Mouse (Mus musculus) spleen, adult 2 months (tissue): ENCODE measurements around the gene Adad1. TPM values are rescaled to one million over a fixed set of nuclear protein-coding genes. Genes with fewer than 3 reads are reported as not detected.

Experiments used
- DNase-seq, 2 experiments: peaks; one replicate each; pipeline versions ENCODE4 v3.0.0 to v3.0.0-alpha.2; 2012 to 2021; ENCODE audit warnings: low spot score in 2 of 2, low read depth in 1 of 2
- H3K27ac ChIP-seq: fragments of 200-500 bp; 2 replicates; pipeline ENCODE4 v1.5.1; 2012; ENCODE audit warnings: low read length, inconsistent platforms; ENCODE audit not compliant: insufficient read depth
- H3K27me3 ChIP-seq: fragments of 200-500 bp; 2 replicates; pipeline ENCODE4 v1.6.1; 2012; ENCODE audit warnings: mild to moderate bottlenecking, moderate library complexity, low read length, inconsistent platforms; ENCODE audit not compliant: control insufficient read depth, insufficient read depth
- H3K36me3 ChIP-seq: fragments of 200-500 bp; 2 replicates; pipeline ENCODE4 v1.6.1; 2012; ENCODE audit warnings: mild to moderate bottlenecking, low read length, inconsistent platforms; ENCODE audit not compliant: control insufficient read depth, insufficient read depth
- H3K4me1 ChIP-seq: fragments of 200-500 bp; 2 replicates; pipeline ENCODE4 v1.6.1; 2011; ENCODE audit warnings: inconsistent platforms; ENCODE audit not compliant: control insufficient read depth, insufficient read depth, insufficient read length
- H3K4me3 ChIP-seq: fragments of 200-500 bp; 2 replicates; pipeline ENCODE4 v1.5.1; 2011; ENCODE audit warnings: mild to moderate bottlenecking, inconsistent platforms; ENCODE audit not compliant: insufficient read depth, insufficient read length; ENCODE audit errors: extremely low read depth
- CTCF ChIP-seq: fragments of 200-500 bp; IDR thresholded peaks from 2 replicates; pipeline ENCODE4 v1.5.1; 2011; ENCODE audit warnings: mild to moderate bottlenecking, inconsistent platforms; ENCODE audit not compliant: insufficient read depth, insufficient read length, insufficient replicate concordance; ENCODE audit errors: extremely low read depth
- POLR2A ChIP-seq: fragments of 200-500 bp; IDR thresholded peaks from 2 replicates; pipeline ENCODE4 v1.6.1; 2011; ENCODE audit warnings: low read depth, low read length, inconsistent platforms
- WGBS: fragments of 180-500 bp; shearing (Covaris S2); methylation state at CpG from one replicate; pipeline ENCODE4 v1.1.7; 2018; 5-methylcytosine and 5-hydroxymethylcytosine counted together
- polyA plus RNA-seq: library from polyadenylated mRNA; depleted of rRNA; stranded (reverse); fragments of >200 nt; gene quantifications from 2 replicates; pipeline ENCODE4 v1.2.3, GENCODE M21; 2012

Gene Adad1
- polyA plus RNA-seq, 1 experiment: not detected

- TF ChIP-seq CTCF (no peak), POLR2A (no peak)
- H3K27ac ChIP-seq: no peak overlapping the region
- no peaks in the 10 kb centered on the region for H3K27me3 ChIP-seq
- WGBS: 80% methylated on average over 2 of the region's 2 CpGs
- no peaks in the 10 kb centered on the region; the same call in 1 of the 2 replicates for H3K4me1 ChIP-seq
- no peak for DNase-seq
- no peaks in the 10 kb centered on the region for H3K36me3 ChIP-seq
- H3K4me3 ChIP-seq: no peak overlapping the region
Measured at GRCm38 (mm10) chr3:37141827-37142226, 78.5 kb downstream of the Adad1 start.

- Histone ChIP-seq H3K27ac (no peak overlapping the region), H3K4me1 (no peaks in the 10 kb centered on the region; the same call in 1 of the 2 replicates), H3K27me3 (no peaks in the 10 kb centered on the region), H3K36me3 (no peaks in the 10 kb centered on the region), H3K4me3 (no peak overlapping the region)
- no peak for DNase-seq
- 67% methylated on average over 1 of the region's 1 CpGs for WGBS
- TF ChIP-seq CTCF (no peak), POLR2A (no peak)
Measured at GRCm38 (mm10) chr3:37144979-37145378, 81.7 kb downstream of the Adad1 start.

GRCm38 (mm10) chr3:37146406-37146805, 83.1 kb downstream of the Adad1 start:
- Histone ChIP-seq H3K27ac (no peak overlapping the region), H3K36me3 (no peaks in the 10 kb centered on the region), H3K4me1 (no peaks in the 10 kb centered on the region; the same call in none of the 2 replicates), H3K4me3 (no peak overlapping the region), H3K27me3 (no peaks in the 10 kb centered on the region)
- WGBS: 10% methylated on average over 8 of the region's 8 CpGs
- no peak for DNase-seq
- no peak for TF ChIP-seq POLR2A
- TF ChIP-seq CTCF: no peak

GRCm38 (mm10) chr3:37146810-37147209, 83.5 kb downstream of the Adad1 start:
- WGBS: 71% methylated on average over 7 of the region's 7 CpGs
- H3K4me3 ChIP-seq: no peak overlapping the region
- TF ChIP-seq POLR2A: no peak
- TF ChIP-seq CTCF: no peak
- H3K27ac ChIP-seq: no peak overlapping the region
- no peak for DNase-seq
- H3K4me1 ChIP-seq: peaks cover under 1% of the 10 kb centered on the region
- H3K36me3 ChIP-seq: no peaks in the 10 kb centered on the region
- no peaks in the 10 kb centered on the region for H3K27me3 ChIP-seq

GRCm38 (mm10) chr3:37152274-37152673, 88.9 kb downstream of the Adad1 start:
- H3K27ac ChIP-seq: no peak overlapping the region
- DNase-seq: peak; percentile 17 to 49
- no peak overlapping the region for H3K4me3 ChIP-seq
- H3K36me3 ChIP-seq: no peaks in the 10 kb centered on the region
- H3K27me3 ChIP-seq: no peaks in the 10 kb centered on the region
- peaks cover 8% of the 10 kb centered on the region for H3K4me1 ChIP-seq
- 26% methylated on average over 10 of the region's 10 CpGs for WGBS
- TF ChIP-seq CTCF (no peak), POLR2A (no peak)

GRCm38 (mm10) chr3:37153004-37153403, 89.7 kb downstream of the Adad1 start:
- H3K36me3 ChIP-seq: no peaks in the 10 kb centered on the region
- no peak for TF ChIP-seq CTCF
- H3K27me3 ChIP-seq: no peaks in the 10 kb centered on the region
- 19% methylated on average over 7 of the region's 7 CpGs for WGBS
- no peak overlapping the region for H3K4me3 ChIP-seq
- no peak for DNase-seq
- H3K27ac ChIP-seq: no peak overlapping the region
- H3K4me1 ChIP-seq: peaks cover 8% of the 10 kb centered on the region

GRCm38 (mm10) chr3:37154396-37154795, 91.1 kb downstream of the Adad1 start:
- Histone ChIP-seq H3K27me3 (no peaks in the 10 kb centered on the region), H3K36me3 (no peaks in the 10 kb centered on the region), H3K4me3 (no peak overlapping the region), H3K27ac (no peak overlapping the region), H3K4me1 (peaks cover 8% of the 10 kb centered on the region)
- 88% methylated on average over 7 of the region's 7 CpGs for WGBS
- TF ChIP-seq CTCF (no peak), POLR2A (no peak)
- DNase-seq: no peak
